ENCODE assay signal across 7 mouse cellular contexts in the genomic region with DNA sequence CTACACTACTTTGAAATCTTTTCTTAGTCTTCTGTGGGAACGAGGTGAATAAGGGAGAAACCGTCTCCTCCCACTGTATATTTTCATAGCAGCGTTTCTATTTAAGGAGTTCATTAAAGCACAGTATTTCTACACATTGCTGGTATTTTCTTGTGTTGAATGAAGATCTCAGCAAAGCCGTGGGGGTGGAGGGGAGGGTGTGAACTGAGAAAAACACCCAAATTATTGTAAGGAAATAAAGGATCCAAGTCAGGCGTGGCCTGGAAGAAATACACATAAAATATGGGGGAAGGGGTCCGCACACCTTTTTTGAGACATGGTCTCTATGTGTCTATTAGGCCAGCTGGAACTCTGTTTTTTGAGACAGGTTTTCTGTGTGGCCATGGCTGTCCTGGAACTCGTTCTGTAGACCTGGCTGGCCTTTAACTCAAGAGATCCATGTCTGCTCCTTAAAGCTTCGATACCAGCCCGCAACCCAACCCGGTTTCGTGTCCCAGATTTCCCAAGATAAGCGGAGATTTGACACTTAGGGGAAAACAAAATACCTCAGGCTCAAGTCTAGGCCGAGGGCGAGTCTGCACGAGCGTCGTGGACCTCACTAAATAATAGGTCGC. TPM values are rescaled to one million over a fixed set of nuclear protein-coding genes. Genes with fewer than 3 reads are reported as not detected.
DNase-seq lines count a peak whose midpoint lies in the region; ATAC-seq and TF ChIP-seq lines count a peak whose summit lies in the region.

No protein-coding gene starts in this region.

- peaks cover 37% of the 10 kb centered on the region for H3K4me1 ChIP-seq in lung, embryonic 15.5 days
- peaks cover 34% of the 10 kb centered on the region for H3K4me1 ChIP-seq in embryonic facial prominence, embryonic 15.5 days
- peaks cover 7% of the 10 kb centered on the region; the same call in 1 of the 2 replicates for H3K4me1 ChIP-seq in limb, embryonic 11.5 days (ENCODE audit: control insufficient read depth, insufficient read depth, low read length)
- H3K4me1 ChIP-seq in small intestine, adult 2 months (ENCODE audit: control insufficient read depth, insufficient read depth, insufficient read length, low read length), result peaks cover 10% of the 10 kb centered on the region; the same call in 1 of the 2 replicates

- peak overlapping the region; percentile 76 for H3K9ac ChIP-seq in lung, embryonic 15.5 days
- peak overlapping the region; percentile 78 for H3K9ac ChIP-seq in embryonic facial prominence, embryonic 15.5 days
- H3K9ac ChIP-seq in limb, embryonic 11.5 days (ENCODE audit: low read length), result peak overlapping the region; percentile 84

- TF ChIP-seq CTCF in small intestine, adult 2 months (IDR thresholded peaks at IDR 0.05; ENCODE audit: extremely low read depth, insufficient read length, insufficient replicate concordance, low read depth, low read length), result no peak

- no peak for DNase-seq in lung, postnatal 14 days
- DNase-seq in limb, embryonic 11.5 days (ENCODE audit: low spot score), result no peak
- no peak for DNase-seq in thymus, postnatal 10 days (ENCODE audit: low spot score in 2 of 2)

- peak overlapping the region; percentile 97 for H3K4me3 ChIP-seq in lung, embryonic 15.5 days
- H3K4me3 ChIP-seq in embryonic facial prominence, embryonic 15.5 days (replicated peaks), result peak overlapping the region; percentile 93
- peak overlapping the region; percentile 80 for H3K4me3 ChIP-seq in limb, embryonic 11.5 days (ENCODE audit: low read depth, low read length)
- peak overlapping the region; percentile 98 for H3K4me3 ChIP-seq in small intestine, adult 2 months (ENCODE audit: low read depth, low read length)

- peak; percentile 24; the same call in 1 of the 2 replicates for ATAC-seq in lung, embryonic 15.5 days (ENCODE audit: borderline replicate concordance, extremely low read depth, low FRiP score, low TSS enrichment)
- no peak for ATAC-seq in embryonic facial prominence, embryonic 15.5 days (ENCODE audit: insufficient number of reproducible peaks, low FRiP score, low TSS enrichment, low read depth)
- no peak; the same call in 1 of the 2 replicates for ATAC-seq in limb, embryonic 11.5 days (ENCODE audit: insufficient number of reproducible peaks, low FRiP score, low TSS enrichment, low read depth)
- no peak for ATAC-seq in erythroid progenitor cell, adult 5-6 weeks (replicated peaks; ENCODE audit: low FRiP score, poor library complexity, severe bottlenecking)

- no peak for TF ChIP-seq POLR2A in small intestine, adult 2 months (IDR thresholded peaks at IDR 0.05; ENCODE audit: low read depth, low read length)

- H3K9me3 ChIP-seq in lung, embryonic 15.5 days, result no peaks in the 10 kb centered on the region
- no peaks in the 10 kb centered on the region for H3K9me3 ChIP-seq in embryonic facial prominence, embryonic 15.5 days (replicated peaks)
- H3K9me3 ChIP-seq in limb, embryonic 11.5 days (ENCODE audit: control insufficient read depth, low read length), result no peaks in the 10 kb centered on the region

- 10% methylated on average over 18 of the region's 18 CpGs for WGBS in lung, embryonic 15.5 days
- WGBS in embryonic facial prominence, embryonic 15.5 days, result 16% methylated on average over 18 of the region's 18 CpGs
- 24% methylated on average over 18 of the region's 18 CpGs for WGBS in limb, embryonic 11.5 days
- 8% methylated on average over 18 of the region's 18 CpGs for WGBS in small intestine, adult 2 months

- H3K27me3 ChIP-seq in lung, embryonic 15.5 days, result no peaks in the 10 kb centered on the region
- no peaks in the 10 kb centered on the region for H3K27me3 ChIP-seq in embryonic facial prominence, embryonic 15.5 days
- no peaks in the 10 kb centered on the region for H3K27me3 ChIP-seq in limb, embryonic 11.5 days (ENCODE audit: control insufficient read depth, insufficient read depth, low read length)
- H3K27me3 ChIP-seq in small intestine, adult 2 months (ENCODE audit: control insufficient read depth, insufficient read depth, low read length), result no peaks in the 10 kb centered on the region

- H3K4me2 ChIP-seq in lung, embryonic 15.5 days, result peak overlapping the region; percentile 85
- H3K4me2 ChIP-seq in embryonic facial prominence, embryonic 15.5 days (replicated peaks), result peak overlapping the region; percentile 63
- peak overlapping the region; percentile 54 for H3K4me2 ChIP-seq in limb, embryonic 11.5 days (ENCODE audit: low read depth, severe bottlenecking)

- H3K36me3 ChIP-seq in lung, embryonic 15.5 days, result peaks cover 23% of the 10 kb centered on the region
- peaks cover 39% of the 10 kb centered on the region for H3K36me3 ChIP-seq in embryonic facial prominence, embryonic 15.5 days
- peaks cover 19% of the 10 kb centered on the region for H3K36me3 ChIP-seq in limb, embryonic 11.5 days (ENCODE audit: control insufficient read depth, insufficient read depth, low read length)
- peaks cover 38% of the 10 kb centered on the region for H3K36me3 ChIP-seq in small intestine, adult 2 months (ENCODE audit: control insufficient read depth, insufficient read depth, low read length)

- peak overlapping the region; percentile 98 for H3K27ac ChIP-seq in lung, embryonic 15.5 days
- H3K27ac ChIP-seq in embryonic facial prominence, embryonic 15.5 days (replicated peaks), result peak overlapping the region; percentile 99
- H3K27ac ChIP-seq in limb, embryonic 11.5 days (replicated peaks; ENCODE audit: low read depth, low read length), result peak overlapping the region; percentile 95
- H3K27ac ChIP-seq in small intestine, adult 2 months (ENCODE audit: insufficient read depth, low read depth, low read length), result peak overlapping the region; percentile 99

RNA-seq across cellular contexts. Expression of a gene that starts 0.4 kb away (rescaled TPM):
- polyA plus RNA-seq in lung, embryonic 15.5 days (2015; fragmentation: Nextera tagmentation; extraction: Ambion mirVana), result 168 and 175 TPM in 2 replicates
- polyA plus RNA-seq in embryonic facial prominence, embryonic 15.5 days (2015; fragmentation: Nextera tagmentation; extraction: Ambion mirVana), result 160 and 167 TPM in 2 replicates
- 259 and 264 TPM in 2 replicates for polyA plus RNA-seq in limb, embryonic 11.5 days (2014; fragmentation: Nextera tagmentation; extraction: Ambion mirVana)
- 42.2 and 73.2 TPM in 2 replicates for polyA plus RNA-seq in small intestine, adult 2 months (2012; rRNA removed)
- total RNA-seq in erythroid progenitor cell, adult 5-6 weeks (2015; ENCODE audit: low replicate concordance), result 19.8 and 38.1 TPM in 2 replicates
- 6.2 and 9.5 TPM in 2 replicates for total RNA-seq in erythroid progenitor cell, adult 5-6 weeks (2017; ENCODE audit: low replicate concordance)

RNA-seq across cellular contexts. Expression of a gene that starts 9.3 kb away (rescaled TPM):
- 3.7 and 4.4 TPM in 2 replicates for polyA plus RNA-seq in lung, embryonic 15.5 days (2015; fragmentation: Nextera tagmentation; extraction: Ambion mirVana)
- 4.8 and 5.6 TPM in 2 replicates for polyA plus RNA-seq in embryonic facial prominence, embryonic 15.5 days (2015; fragmentation: Nextera tagmentation; extraction: Ambion mirVana)
- polyA plus RNA-seq in limb, embryonic 11.5 days (2014; fragmentation: Nextera tagmentation; extraction: Ambion mirVana), result 2.7 and 3.9 TPM in 2 replicates
- polyA plus RNA-seq in small intestine, adult 2 months (2012; rRNA removed), result 0.85 and 1.4 TPM in 2 replicates
- not detected in 2 replicates for total RNA-seq in erythroid progenitor cell, adult 5-6 weeks (2015; ENCODE audit: low replicate concordance)
- not detected in 2 replicates for total RNA-seq in erythroid progenitor cell, adult 5-6 weeks (2017; ENCODE audit: low replicate concordance)

RNA-seq across cellular contexts. Expression of a gene that starts 9.9 kb away (rescaled TPM):
- polyA plus RNA-seq in lung, embryonic 15.5 days (2015; fragmentation: Nextera tagmentation; extraction: Ambion mirVana), result 11.2 and 14.9 TPM in 2 replicates
- 25.7 and 26.6 TPM in 2 replicates for polyA plus RNA-seq in embryonic facial prominence, embryonic 15.5 days (2015; fragmentation: Nextera tagmentation; extraction: Ambion mirVana)
- polyA plus RNA-seq in limb, embryonic 11.5 days (2014; fragmentation: Nextera tagmentation; extraction: Ambion mirVana), result 22.7 and 24.9 TPM in 2 replicates
- 5.0 and 64.6 TPM in 2 replicates for polyA plus RNA-seq in small intestine, adult 2 months (2012; rRNA removed)
- not detected in 2 replicates for total RNA-seq in erythroid progenitor cell, adult 5-6 weeks (2015; ENCODE audit: low replicate concordance)
- not detected in 2 replicates for total RNA-seq in erythroid progenitor cell, adult 5-6 weeks (2017; ENCODE audit: low replicate concordance)

RNA-seq across cellular contexts. Expression of a gene that starts 47.8 kb away (rescaled TPM):
- 56.8 and 64.4 TPM in 2 replicates for polyA plus RNA-seq in lung, embryonic 15.5 days (2015; fragmentation: Nextera tagmentation; extraction: Ambion mirVana)
- 50.9 and 52.6 TPM in 2 replicates for polyA plus RNA-seq in embryonic facial prominence, embryonic 15.5 days (2015; fragmentation: Nextera tagmentation; extraction: Ambion mirVana)
- 68.2 and 68.9 TPM in 2 replicates for polyA plus RNA-seq in limb, embryonic 11.5 days (2014; fragmentation: Nextera tagmentation; extraction: Ambion mirVana)
- 62.0 and 66.0 TPM in 2 replicates for polyA plus RNA-seq in small intestine, adult 2 months (2012; rRNA removed)
- total RNA-seq in erythroid progenitor cell, adult 5-6 weeks (2015; ENCODE audit: low replicate concordance), result 10.8 and 11.3 TPM in 2 replicates
- 4.9 and 15.5 TPM in 2 replicates for total RNA-seq in erythroid progenitor cell, adult 5-6 weeks (2017; ENCODE audit: low replicate concordance)

RNA-seq across cellular contexts. Expression of a gene that starts 48.0 kb away (rescaled TPM):
- polyA plus RNA-seq in lung, embryonic 15.5 days (2015; fragmentation: Nextera tagmentation; extraction: Ambion mirVana), result 1.1 and 1.4 TPM in 2 replicates
- polyA plus RNA-seq in embryonic facial prominence, embryonic 15.5 days (2015; fragmentation: Nextera tagmentation; extraction: Ambion mirVana), result not detected in 2 replicates
- polyA plus RNA-seq in limb, embryonic 11.5 days (2014; fragmentation: Nextera tagmentation; extraction: Ambion mirVana), result 1.6 TPM in 1 of 2 replicates, not detected in the other
- polyA plus RNA-seq in small intestine, adult 2 months (2012; rRNA removed), result 3.4 and 9.2 TPM in 2 replicates
- 6.8 and 8.4 TPM in 2 replicates for total RNA-seq in erythroid progenitor cell, adult 5-6 weeks (2015; ENCODE audit: low replicate concordance)
- 256 and 561 TPM in 2 replicates for total RNA-seq in erythroid progenitor cell, adult 5-6 weeks (2017; ENCODE audit: low replicate concordance)
